Mouse (Mus musculus): Measurements from ENCODE around the gene Reln. TPM values are rescaled to one million over a fixed set of nuclear protein-coding genes. Genes with fewer than 3 reads are reported as not detected.

The Reln gene
- 0.61 and 0.92 TPM in 2 replicates for polyA plus RNA-seq (2012; rRNA removed)

DNA sequence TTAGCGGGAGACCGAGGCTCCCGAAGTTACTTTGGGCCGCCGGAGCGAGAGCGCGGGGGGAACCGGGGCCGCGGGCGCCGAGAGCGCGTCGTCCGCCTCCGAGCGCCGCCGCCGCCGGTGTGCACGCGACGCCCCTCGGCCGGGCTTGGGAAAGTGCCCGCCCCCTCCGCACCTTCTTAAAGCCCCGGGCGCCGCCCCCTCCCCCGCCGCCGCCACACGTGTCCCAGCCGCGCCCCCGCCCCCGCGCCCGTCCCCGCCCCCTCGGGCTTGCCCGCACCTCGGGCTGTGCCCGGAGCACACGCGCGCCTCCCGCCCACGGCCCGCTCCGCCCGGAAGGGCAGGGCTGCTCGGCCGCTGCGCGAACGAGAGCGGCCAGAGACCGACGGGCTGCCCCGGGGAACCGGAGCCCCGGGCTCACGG lies at the start of gene Reln:
TSS of gene Reln (minus strand) at position 147 of the 420 bp plus-strand sequence.
- Histone ChIP-seq H3K27ac (ENCODE audit: control insufficient read depth, insufficient read depth, low read length) (no peak within 1 kb of the TSS), H3K4me1 (replicated peaks; ENCODE audit: control insufficient read depth, insufficient read depth, low read length) (no peaks in the 10 kb centered on the region), H3K36me3 (ENCODE audit: control insufficient read depth, insufficient read depth, low read length) (no peaks in the 10 kb centered on the region), H3K27me3 (ENCODE audit: control insufficient read depth, insufficient read depth, low read length) (peaks cover 6% of the 10 kb centered on the region; the same call in 1 of the 2 replicates), H3K4me3 (ENCODE audit: control insufficient read depth, insufficient read depth, low read length) (no peak within 1 kb of the TSS)
- TF ChIP-seq CTCF (IDR thresholded peaks at IDR 0.05; ENCODE audit: borderline replicate concordance, control insufficient read depth, extremely low read depth, insufficient read depth, low read length, poor library complexity) (no peak), POLR2A (IDR thresholded peaks at IDR 0.05; ENCODE audit: control insufficient read depth, extremely low read depth, insufficient read depth, low read length, poor library complexity) (no peak)
- no peak for DNase-seq
- WGBS = 2% methylated on average over 49 of the region's 68 CpGs

GRCm38 (mm10) chr5:22388502-22388901 lies 44.0 kb upstream of the Reln start:
- 93% methylated on average over 2 of the region's 2 CpGs for WGBS
- no peak overlapping the region for H3K27ac ChIP-seq (ENCODE audit: control insufficient read depth, insufficient read depth, low read length)
- no peaks in the 10 kb centered on the region for H3K27me3 ChIP-seq (ENCODE audit: control insufficient read depth, insufficient read depth, low read length)
- no peak for TF ChIP-seq POLR2A (IDR thresholded peaks at IDR 0.05; ENCODE audit: control insufficient read depth, extremely low read depth, insufficient read depth, low read length, poor library complexity)
- TF ChIP-seq CTCF (IDR thresholded peaks at IDR 0.05; ENCODE audit: borderline replicate concordance, control insufficient read depth, extremely low read depth, insufficient read depth, low read length, poor library complexity) = no peak
- DNase-seq = no peak
- H3K36me3 ChIP-seq (ENCODE audit: control insufficient read depth, insufficient read depth, low read length) = no peaks in the 10 kb centered on the region
- no peaks in the 10 kb centered on the region for H3K4me1 ChIP-seq (replicated peaks; ENCODE audit: control insufficient read depth, insufficient read depth, low read length)
- no peak overlapping the region for H3K4me3 ChIP-seq (ENCODE audit: control insufficient read depth, insufficient read depth, low read length)

DNA sequence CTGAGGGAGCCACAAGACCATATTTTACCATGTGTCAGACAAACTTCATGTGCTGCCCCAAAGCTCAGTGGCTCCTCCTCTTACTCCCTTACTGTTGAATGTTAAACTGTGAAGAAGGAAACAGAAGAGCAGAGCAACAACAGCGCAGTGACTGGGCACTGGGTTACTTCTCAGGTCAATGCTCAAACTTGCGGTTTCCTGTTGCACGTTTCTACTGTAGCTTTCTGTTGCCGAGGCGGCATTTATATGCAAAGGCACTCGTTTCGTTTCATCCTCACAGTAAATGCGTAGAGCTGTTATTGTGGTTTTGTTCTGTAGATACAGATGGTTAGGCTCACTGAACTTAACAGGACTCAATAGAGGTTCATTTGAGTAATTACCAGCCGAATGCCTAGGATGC lies 16.0 kb upstream of the Reln start:
- no peak for TF ChIP-seq POLR2A (IDR thresholded peaks at IDR 0.05; ENCODE audit: control insufficient read depth, extremely low read depth, insufficient read depth, low read length, poor library complexity)
- TF ChIP-seq CTCF (IDR thresholded peaks at IDR 0.05; ENCODE audit: borderline replicate concordance, control insufficient read depth, extremely low read depth, insufficient read depth, low read length, poor library complexity) = no peak
- Histone ChIP-seq H3K4me3 (ENCODE audit: control insufficient read depth, insufficient read depth, low read length) (no peak overlapping the region), H3K27me3 (ENCODE audit: control insufficient read depth, insufficient read depth, low read length) (no peaks in the 10 kb centered on the region), H3K4me1 (replicated peaks; ENCODE audit: control insufficient read depth, insufficient read depth, low read length) (no peaks in the 10 kb centered on the region), H3K27ac (ENCODE audit: control insufficient read depth, insufficient read depth, low read length) (no peak overlapping the region), H3K36me3 (ENCODE audit: control insufficient read depth, insufficient read depth, low read length) (no peaks in the 10 kb centered on the region)
- no peak for DNase-seq
- WGBS = 68% methylated on average over 9 of the region's 9 CpGs

DNA sequence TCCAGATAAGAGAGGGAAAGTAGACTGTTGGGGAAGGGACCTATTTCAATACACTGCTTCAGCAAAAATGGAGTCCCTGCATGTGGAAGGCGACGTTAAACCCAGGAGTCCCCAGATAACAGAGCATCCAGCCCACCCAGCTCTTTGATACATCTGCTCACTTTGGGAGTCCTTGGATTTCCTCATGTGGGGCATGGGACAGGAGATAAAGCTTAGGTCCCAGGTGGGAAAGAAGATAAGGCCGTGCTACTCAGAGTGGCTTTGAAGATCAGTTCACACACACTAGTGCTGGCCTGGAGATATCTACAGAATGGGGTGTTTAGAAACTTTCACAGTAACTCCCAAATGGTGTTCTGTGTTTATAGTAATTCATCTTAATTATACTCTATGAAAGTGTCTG lies 3.9 kb upstream of the Reln start:
- no peaks in the 10 kb centered on the region for H3K36me3 ChIP-seq (ENCODE audit: control insufficient read depth, insufficient read depth, low read length)

GRCm38 (mm10) chr5:22347732-22348131 lies 3.2 kb upstream of the Reln start:
- no peaks in the 10 kb centered on the region for H3K4me1 ChIP-seq (replicated peaks; ENCODE audit: control insufficient read depth, insufficient read depth, low read length)
- no peak for TF ChIP-seq POLR2A (IDR thresholded peaks at IDR 0.05; ENCODE audit: control insufficient read depth, extremely low read depth, insufficient read depth, low read length, poor library complexity)
- no peak for TF ChIP-seq CTCF (IDR thresholded peaks at IDR 0.05; ENCODE audit: borderline replicate concordance, control insufficient read depth, extremely low read depth, insufficient read depth, low read length, poor library complexity)
- H3K36me3 ChIP-seq (ENCODE audit: control insufficient read depth, insufficient read depth, low read length) = no peaks in the 10 kb centered on the region
- no peak for DNase-seq
- peaks cover 6% of the 10 kb centered on the region; the same call in 1 of the 2 replicates for H3K27me3 ChIP-seq (ENCODE audit: control insufficient read depth, insufficient read depth, low read length)
- H3K4me3 ChIP-seq (ENCODE audit: control insufficient read depth, insufficient read depth, low read length) = no peak overlapping the region
- H3K27ac ChIP-seq (ENCODE audit: control insufficient read depth, insufficient read depth, low read length) = no peak overlapping the region
- 85% methylated on average over 2 of the region's 2 CpGs for WGBS

More for the DNA sequence above, 3.9 kb upstream of the Reln start:
- WGBS = 55% methylated on average over 3 of the region's 3 CpGs
- no peak for TF ChIP-seq POLR2A (IDR thresholded peaks at IDR 0.05; ENCODE audit: control insufficient read depth, extremely low read depth, insufficient read depth, low read length, poor library complexity)
- no peak for TF ChIP-seq CTCF (IDR thresholded peaks at IDR 0.05; ENCODE audit: borderline replicate concordance, control insufficient read depth, extremely low read depth, insufficient read depth, low read length, poor library complexity)
- Histone ChIP-seq H3K4me3 (ENCODE audit: control insufficient read depth, insufficient read depth, low read length) (no peak overlapping the region), H3K27ac (ENCODE audit: control insufficient read depth, insufficient read depth, low read length) (no peak overlapping the region), H3K4me1 (replicated peaks; ENCODE audit: control insufficient read depth, insufficient read depth, low read length) (no peaks in the 10 kb centered on the region), H3K27me3 (ENCODE audit: control insufficient read depth, insufficient read depth, low read length) (peaks cover 6% of the 10 kb centered on the region; the same call in 1 of the 2 replicates)
- DNase-seq = no peak

DNA sequence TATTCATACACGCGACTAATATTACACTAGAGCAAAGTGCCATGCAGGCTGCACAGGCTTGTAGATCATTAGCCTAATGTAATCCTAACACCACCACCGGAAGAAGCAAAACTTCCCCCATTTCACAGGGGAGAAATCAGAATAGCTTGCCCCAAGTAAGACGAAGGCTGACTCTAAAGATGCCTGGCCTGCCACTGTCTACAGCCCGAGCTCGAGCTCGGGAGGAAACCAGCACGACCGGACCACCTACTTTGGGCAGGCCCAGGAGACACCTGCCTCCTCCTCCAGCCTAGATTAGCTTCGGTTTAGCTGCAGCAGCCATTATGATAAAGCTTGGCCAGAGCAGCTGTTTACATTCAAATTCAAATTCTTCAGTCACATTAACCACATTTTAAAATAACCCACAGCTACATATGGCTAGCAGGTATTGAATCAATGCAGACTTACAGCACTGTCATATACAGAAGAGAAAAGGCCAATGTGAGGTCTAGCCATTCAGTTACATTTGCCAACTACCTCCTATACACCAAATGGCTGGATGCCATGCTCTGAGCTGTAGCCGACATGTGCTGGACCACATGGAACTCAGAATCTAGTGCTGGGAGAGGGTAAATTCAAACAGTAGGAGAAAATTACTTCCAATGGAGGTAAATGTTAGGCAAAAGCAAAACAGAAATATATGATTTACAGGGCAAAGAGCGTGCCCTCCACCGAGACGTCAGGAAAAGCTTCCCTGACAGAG lies 1.6 kb upstream of the Reln start:
- WGBS = 39% methylated on average over 14 of the region's 14 CpGs
- no peak overlapping the region for H3K4me3 ChIP-seq (ENCODE audit: control insufficient read depth, insufficient read depth, low read length)
- no peak for TF ChIP-seq CTCF (IDR thresholded peaks at IDR 0.05; ENCODE audit: borderline replicate concordance, control insufficient read depth, extremely low read depth, insufficient read depth, low read length, poor library complexity)
- TF ChIP-seq POLR2A (IDR thresholded peaks at IDR 0.05; ENCODE audit: control insufficient read depth, extremely low read depth, insufficient read depth, low read length, poor library complexity) = no peak
- H3K27me3 ChIP-seq (ENCODE audit: control insufficient read depth, insufficient read depth, low read length) = peaks cover 6% of the 10 kb centered on the region; the same call in 1 of the 2 replicates
- H3K4me1 ChIP-seq (replicated peaks; ENCODE audit: control insufficient read depth, insufficient read depth, low read length) = no peaks in the 10 kb centered on the region
- no peak overlapping the region for H3K27ac ChIP-seq (ENCODE audit: control insufficient read depth, insufficient read depth, low read length)
- no peak for DNase-seq
- H3K36me3 ChIP-seq (ENCODE audit: control insufficient read depth, insufficient read depth, low read length) = no peaks in the 10 kb centered on the region

All from thymus, adult 2 months (tissue).